Mouse (Mus musculus): ENCODE measurements around the gene Pax8. TPM values are rescaled to one million over a fixed set of nuclear protein-coding genes. Genes with fewer than 3 reads are reported as not detected.

Gene Pax8
- polyA plus RNA-seq, 1 experiment from 2014 or later: 27.1 TPM

DNA sequence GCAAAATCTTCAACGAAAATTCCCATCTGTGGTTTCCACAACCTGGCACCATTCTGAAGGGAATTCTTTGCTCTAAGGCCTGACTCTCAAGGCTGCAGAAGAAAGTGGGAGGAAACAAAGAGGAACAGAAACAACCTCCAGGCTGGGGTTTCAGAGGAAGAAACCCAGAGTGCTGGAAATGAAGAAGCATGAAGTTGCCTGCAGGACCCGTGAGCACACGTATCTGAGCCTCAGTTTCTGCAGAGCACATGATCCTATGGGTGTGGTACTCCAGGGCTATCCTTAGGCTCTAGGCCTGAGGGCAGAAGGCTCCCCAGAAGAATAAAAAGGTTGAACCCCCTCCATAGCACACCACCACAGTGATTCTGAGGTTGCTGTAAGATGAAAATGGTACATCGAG lies 18.6 kb downstream of the Pax8 start:
- H3K9me3 ChIP-seq (replicated peaks): no peaks in the 10 kb centered on the region
- H3K4me3 ChIP-seq: no peak overlapping the region
- no peaks in the 10 kb centered on the region for H3K36me3 ChIP-seq
- no peak overlapping the region for H3K4me2 ChIP-seq (replicated peaks)
- no peak for ATAC-seq (ENCODE audit: low FRiP score)
- H3K27ac ChIP-seq: no peak overlapping the region
- 92% methylated on average over 4 of the region's 4 CpGs for WGBS
- H3K4me1 ChIP-seq: no peaks in the 10 kb centered on the region; the same call in 1 of the 2 replicates
- no peak overlapping the region for H3K9ac ChIP-seq
- no peaks in the 10 kb centered on the region for H3K27me3 ChIP-seq

- Histone ChIP-seq H3K9ac (no peak overlapping the region), H3K27me3 (no peaks in the 10 kb centered on the region), H3K4me3 (no peak overlapping the region), H3K27ac (peak overlapping the region; percentile 62), H3K4me2 (replicated peaks) (no peak overlapping the region), H3K9me3 (replicated peaks) (no peaks in the 10 kb centered on the region), H3K4me1 (no peaks in the 10 kb centered on the region; the same call in 1 of the 2 replicates), H3K36me3 (no peaks in the 10 kb centered on the region)
- no peak for ATAC-seq (ENCODE audit: low FRiP score)
- WGBS: 48% methylated on average over 6 of the region's 6 CpGs
These were observed 20.1 kb downstream of the Pax8 start for GRCm38 (mm10) chr2:24455057-24455855.

- Histone ChIP-seq H3K4me1 (no peaks in the 10 kb centered on the region; the same call in 1 of the 2 replicates), H3K9ac (no peak overlapping the region), H3K4me3 (no peak overlapping the region), H3K36me3 (no peaks in the 10 kb centered on the region), H3K27me3 (no peaks in the 10 kb centered on the region), H3K9me3 (replicated peaks) (no peaks in the 10 kb centered on the region), H3K27ac (peak overlapping the region; percentile 62), H3K4me2 (replicated peaks) (no peak overlapping the region)
- ATAC-seq (ENCODE audit: low FRiP score): peak; percentile 78; the same call in 1 of the 2 replicates
- 50% methylated on average over 1 of the region's 1 CpGs for WGBS
These were observed 20.9 kb downstream of the Pax8 start for GRCm38 (mm10) chr2:24454429-24455011.

DNA sequence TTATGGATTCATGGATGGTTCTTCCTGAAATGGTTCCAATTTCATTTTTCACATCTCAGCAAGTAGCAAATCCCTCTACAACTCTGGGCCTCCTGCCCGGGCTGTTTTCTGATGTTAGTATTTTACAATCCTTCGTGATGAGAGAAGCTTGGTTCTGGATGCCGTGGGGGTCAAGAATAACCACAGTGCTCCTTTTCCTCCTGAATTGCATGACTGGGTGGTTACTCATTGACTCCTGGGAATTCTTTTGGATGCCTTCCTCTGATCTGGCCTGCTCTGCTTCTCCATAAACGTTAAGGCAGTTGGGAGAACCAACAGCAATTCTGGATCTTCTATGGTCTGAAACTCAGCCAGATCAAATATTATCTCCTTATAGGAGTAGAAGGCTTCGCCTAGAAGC lies 22.2 kb downstream of the Pax8 start:
- WGBS: 82% methylated on average over 5 of the region's 5 CpGs
- Histone ChIP-seq H3K4me3 (no peak overlapping the region), H3K9me3 (replicated peaks) (no peaks in the 10 kb centered on the region), H3K9ac (no peak overlapping the region), H3K4me1 (no peaks in the 10 kb centered on the region; the same call in 1 of the 2 replicates), H3K36me3 (no peaks in the 10 kb centered on the region), H3K27ac (no peak overlapping the region), H3K27me3 (no peaks in the 10 kb centered on the region), H3K4me2 (replicated peaks) (no peak overlapping the region)
- no peak for ATAC-seq (ENCODE audit: low FRiP score)

DNA sequence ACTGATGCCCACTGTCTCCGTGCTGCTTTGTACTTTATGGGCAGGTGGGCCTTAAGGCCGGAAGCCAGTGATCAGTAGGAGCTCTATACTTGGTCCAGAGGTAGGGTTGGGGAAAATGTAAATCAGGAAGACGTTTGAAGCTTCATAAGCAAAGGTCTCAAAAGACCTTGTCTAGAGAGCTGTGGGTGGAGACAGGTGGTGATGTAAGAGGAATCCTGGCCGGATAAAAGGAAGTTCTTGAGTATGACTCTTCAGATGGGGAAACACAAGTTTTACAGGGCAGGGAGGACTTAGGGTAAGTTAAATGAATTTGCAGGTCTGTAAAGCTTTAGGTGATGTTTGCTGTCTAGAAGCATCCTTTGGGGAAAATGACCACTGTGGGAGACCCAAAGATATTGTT lies 26.3 kb downstream of the Pax8 start:
- WGBS: 84% methylated on average over 4 of the region's 4 CpGs
- Histone ChIP-seq H3K4me3 (no peak overlapping the region), H3K27ac (no peak overlapping the region), H3K4me2 (replicated peaks) (no peak overlapping the region), H3K36me3 (no peaks in the 10 kb centered on the region), H3K9ac (no peak overlapping the region), H3K9me3 (replicated peaks) (no peaks in the 10 kb centered on the region), H3K27me3 (no peaks in the 10 kb centered on the region), H3K4me1 (no peaks in the 10 kb centered on the region)
- no peak for ATAC-seq (ENCODE audit: low FRiP score)

- H3K27ac ChIP-seq: no peak overlapping the region
- no peaks in the 10 kb centered on the region for H3K36me3 ChIP-seq
- no peak overlapping the region for H3K4me3 ChIP-seq
- no peaks in the 10 kb centered on the region for H3K4me1 ChIP-seq
- WGBS: 26% methylated on average over 3 of the region's 3 CpGs
- no peak overlapping the region for H3K9ac ChIP-seq
- no peaks in the 10 kb centered on the region for H3K27me3 ChIP-seq
- no peak overlapping the region for H3K4me2 ChIP-seq (replicated peaks)
- ATAC-seq (ENCODE audit: low FRiP score): no peak
- no peaks in the 10 kb centered on the region for H3K9me3 ChIP-seq (replicated peaks)
These were observed 32.1 kb downstream of the Pax8 start for GRCm38 (mm10) chr2:24443256-24443790.

- H3K4me3 ChIP-seq: no peak overlapping the region
- H3K4me2 ChIP-seq (replicated peaks): no peak overlapping the region
- no peaks in the 10 kb centered on the region for H3K9me3 ChIP-seq (replicated peaks)
- 61% methylated on average over 4 of the region's 4 CpGs for WGBS
- no peak overlapping the region for H3K9ac ChIP-seq
- H3K27me3 ChIP-seq: no peaks in the 10 kb centered on the region
- H3K27ac ChIP-seq: no peak overlapping the region
- no peaks in the 10 kb centered on the region for H3K36me3 ChIP-seq
- H3K4me1 ChIP-seq: no peaks in the 10 kb centered on the region
- ATAC-seq (ENCODE audit: low FRiP score): no peak
These were observed 33.0 kb downstream of the Pax8 start for GRCm38 (mm10) chr2:24442303-24442925.

DNA sequence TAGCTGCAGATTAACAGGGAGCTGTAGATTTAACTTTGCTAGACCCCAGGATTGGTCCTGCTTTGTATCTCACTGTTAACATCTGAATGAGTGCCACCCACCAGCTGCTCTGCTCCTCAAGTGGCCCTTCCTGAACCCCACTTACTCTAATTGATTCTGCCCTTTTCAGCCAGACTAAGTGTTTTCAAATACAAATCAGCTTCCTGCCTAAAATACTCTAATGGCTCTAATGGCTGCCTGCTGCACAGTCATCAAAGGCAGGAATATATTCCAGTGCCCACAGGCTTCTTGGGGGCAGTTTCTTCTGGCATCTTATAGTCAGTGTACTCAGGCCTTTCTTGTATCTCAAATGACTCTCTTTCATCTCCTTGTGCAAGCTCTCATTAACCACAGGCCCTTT lies 33.5 kb downstream of the Pax8 start:
- no peak overlapping the region for H3K27ac ChIP-seq
- H3K9ac ChIP-seq: no peak overlapping the region
- ATAC-seq (ENCODE audit: low FRiP score): no peak
- no peak overlapping the region for H3K4me2 ChIP-seq (replicated peaks)
- H3K27me3 ChIP-seq: no peaks in the 10 kb centered on the region
- no peak overlapping the region for H3K4me3 ChIP-seq
- no peaks in the 10 kb centered on the region for H3K9me3 ChIP-seq (replicated peaks)
- no peaks in the 10 kb centered on the region for H3K4me1 ChIP-seq
- H3K36me3 ChIP-seq: no peaks in the 10 kb centered on the region

DNA sequence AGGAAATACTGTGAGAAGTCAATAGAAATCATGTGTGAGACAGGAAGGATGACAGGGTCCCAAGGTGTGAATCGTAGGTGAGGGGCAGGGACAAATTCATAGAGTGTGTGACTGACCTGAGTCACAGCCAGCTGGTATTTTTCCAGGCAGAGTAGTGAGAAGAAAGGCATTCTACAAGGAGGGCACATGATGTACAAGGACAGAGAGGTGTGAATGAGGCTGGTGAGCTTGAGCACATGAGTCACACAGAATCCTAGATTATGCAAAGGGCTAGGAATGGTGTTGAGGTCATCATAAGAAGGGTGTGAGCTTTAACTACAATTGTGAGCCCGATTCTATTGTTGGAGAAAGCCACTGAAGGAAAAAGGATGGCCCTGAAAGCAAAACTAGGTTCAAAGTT lies 35.3 kb downstream of the Pax8 start:
- H3K27me3 ChIP-seq: no peaks in the 10 kb centered on the region
- 86% methylated on average over 2 of the region's 2 CpGs for WGBS

DNA sequence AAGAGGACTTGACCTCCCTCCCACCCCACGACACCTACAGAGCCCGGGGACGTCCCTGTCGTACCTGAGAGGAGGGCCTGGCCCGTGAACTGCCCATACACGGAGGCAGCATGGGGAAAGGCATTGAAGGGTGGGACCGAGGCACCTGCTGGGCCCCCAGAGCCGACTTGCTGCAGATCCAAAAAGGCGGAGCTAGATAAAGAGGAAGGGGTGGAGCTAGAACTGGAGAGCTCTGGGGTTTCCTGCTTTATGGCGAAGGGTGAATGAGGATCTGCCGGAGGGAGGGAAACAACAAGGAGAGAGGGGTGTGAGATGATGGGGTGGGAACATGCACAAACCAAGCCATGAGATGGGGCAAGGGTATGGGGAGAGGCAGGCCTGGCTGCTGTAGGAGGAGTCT lies 39.7 kb downstream of the Pax8 start:
- 82% methylated on average over 11 of the region's 11 CpGs for WGBS
- Histone ChIP-seq H3K4me2 (replicated peaks) (no peak overlapping the region), H3K9me3 (replicated peaks) (no peaks in the 10 kb centered on the region), H3K27me3 (no peaks in the 10 kb centered on the region), H3K36me3 (no peaks in the 10 kb centered on the region), H3K4me3 (no peak overlapping the region), H3K9ac (no peak overlapping the region), H3K27ac (no peak overlapping the region), H3K4me1 (no peaks in the 10 kb centered on the region)
- ATAC-seq (ENCODE audit: low FRiP score): no peak

More for the DNA sequence above, 35.3 kb downstream of the Pax8 start:
- Histone ChIP-seq H3K4me3 (no peak overlapping the region), H3K36me3 (no peaks in the 10 kb centered on the region), H3K27ac (no peak overlapping the region), H3K4me2 (replicated peaks) (no peak overlapping the region), H3K9ac (no peak overlapping the region), H3K9me3 (replicated peaks) (no peaks in the 10 kb centered on the region), H3K4me1 (no peaks in the 10 kb centered on the region)
- no peak for ATAC-seq (ENCODE audit: low FRiP score)

DNA sequence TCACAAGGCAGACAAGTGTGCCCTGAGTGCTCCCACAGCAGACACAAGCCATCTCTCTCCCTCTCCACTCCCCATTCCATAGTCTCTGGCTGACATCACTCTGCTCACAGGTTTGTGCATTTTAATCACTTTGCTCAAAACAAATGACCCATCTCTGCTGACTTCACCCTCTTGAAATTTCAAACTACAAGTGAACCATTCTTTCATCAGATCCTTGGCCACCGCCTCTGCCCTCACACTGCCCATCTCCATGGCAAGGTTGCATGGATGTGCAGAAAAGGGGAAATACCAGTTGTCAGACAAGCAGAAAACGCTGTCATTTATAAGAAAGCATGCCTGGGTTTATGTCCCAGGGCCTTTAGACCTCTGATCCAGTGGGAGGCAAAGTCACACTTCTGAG lies 40.7 kb downstream of the Pax8 start:
- H3K36me3 ChIP-seq: no peaks in the 10 kb centered on the region
- no peak overlapping the region for H3K9ac ChIP-seq
- H3K4me1 ChIP-seq: no peaks in the 10 kb centered on the region
- no peak overlapping the region for H3K27ac ChIP-seq
- WGBS: 77% methylated on average over 2 of the region's 2 CpGs
- H3K27me3 ChIP-seq: no peaks in the 10 kb centered on the region
- H3K4me2 ChIP-seq (replicated peaks): no peak overlapping the region
- ATAC-seq (ENCODE audit: low FRiP score): no peak
- no peak overlapping the region for H3K4me3 ChIP-seq
- H3K9me3 ChIP-seq (replicated peaks): no peaks in the 10 kb centered on the region

GRCm38 (mm10) chr2:24429806-24430205 lies 45.6 kb downstream of the Pax8 start:
- peaks cover 3% of the 10 kb centered on the region; the same call in 1 of the 2 replicates for H3K4me1 ChIP-seq
- no peak overlapping the region for H3K9ac ChIP-seq
- no peaks in the 10 kb centered on the region for H3K9me3 ChIP-seq (replicated peaks)
- no peak overlapping the region for H3K4me3 ChIP-seq
- ATAC-seq (ENCODE audit: low FRiP score): no peak
- 0 out of 2 replicates have a peak, but pooled peaks cover 3% of the 10 kb centered on the region for H3K27me3 ChIP-seq
- WGBS: 80% methylated on average over 4 of the region's 4 CpGs
- H3K4me2 ChIP-seq (replicated peaks): no peak overlapping the region
- no peaks in the 10 kb centered on the region for H3K36me3 ChIP-seq
- H3K27ac ChIP-seq: no peak overlapping the region
